Mouse (Mus musculus) embryonic facial prominence, embryonic 11.5 days (tissue): ENCODE measurements at regions not wholly inside any gene's neighbourhood (a gene's known extent, or its start where the extent isn't known, plus 50 kb on each side); places are given as distances from the start of the nearest gene placed in this dataset.
"Not testable (repeated sequence)": the region's sequence is repeated elsewhere in the genome, so short reads cannot be mapped to it uniquely, and the experiment has no call there.

Experiments
- ATAC-seq: fragments of 200-750 bp; cut with Nextera tagmentation; replicated peaks from 2 replicates; pipeline ENCODE4 v1.8.0; 2017; ENCODE audit warnings: low read depth; ENCODE audit not compliant: insufficient number of reproducible peaks, low FRiP score, low TSS enrichment
- DNase-seq: peaks from one replicate; pipeline ENCODE4 v3.0.0-alpha.2; 2015; ENCODE audit warnings: low spot score
- H3K27ac ChIP-seq: fragments of 300-500 bp; sonication (generic); replicated peaks from 2 replicates; pipeline ENCODE4 v1.5.1; 2014; ENCODE audit warnings: mild to moderate bottlenecking, low read depth, low read length, control low read depth
- H3K27me3 ChIP-seq: fragments of 300-500 bp; sonication (generic); 2 replicates; pipeline ENCODE4 v1.6.1; 2014; ENCODE audit warnings: mild to moderate bottlenecking, low read length, moderate library complexity, mixed read lengths; ENCODE audit not compliant: control insufficient read depth, insufficient read depth
- H3K36me3 ChIP-seq: fragments of 300-500 bp; sonication (generic); replicated peaks from 2 replicates; pipeline ENCODE4 v1.6.1; 2014; ENCODE audit warnings: low read depth, mild to moderate bottlenecking, low read length, moderate library complexity, mixed read lengths; ENCODE audit not compliant: control insufficient read depth, insufficient read depth
- H3K4me1 ChIP-seq: fragments of 300-500 bp; sonication (generic); 2 replicates; pipeline ENCODE4 v1.6.1; 2014; ENCODE audit warnings: low read length, mixed read lengths; ENCODE audit not compliant: control insufficient read depth, insufficient read depth
- H3K4me2 ChIP-seq: fragments of 300-500 bp; sonication (generic); 2 replicates; pipeline ENCODE4 v1.6.1; 2014; ENCODE audit warnings: low read depth, mild to moderate bottlenecking, control low read depth, low read length, moderate library complexity
- H3K4me3 ChIP-seq: fragments of 300-500 bp; sonication (generic); 2 replicates; pipeline ENCODE4 v1.5.1; 2014; ENCODE audit warnings: low read depth, low read length, control low read depth
- H3K9ac ChIP-seq: fragments of 300-500 bp; sonication (generic); replicated peaks from 2 replicates; pipeline ENCODE4 v1.6.1; 2014; ENCODE audit warnings: mild to moderate bottlenecking, control low read depth, low read length
- H3K9me3 ChIP-seq: fragments of 300-500 bp; sonication (generic); replicated peaks from 2 replicates; pipeline ENCODE4 v1.6.1; 2016; ENCODE audit warnings: mild to moderate bottlenecking, low read length, inconsistent platforms, mixed read lengths; ENCODE audit not compliant: control insufficient read depth
- WGBS: fragments of 180-500 bp; shearing (Covaris S2); extraction: QIAGEN DNeasy Blood & Tissue Kit; methylation state at CpG from one replicate; pipeline ENCODE4 v1.1.7; 2014; 5-methylcytosine and 5-hydroxymethylcytosine counted together

DNA sequence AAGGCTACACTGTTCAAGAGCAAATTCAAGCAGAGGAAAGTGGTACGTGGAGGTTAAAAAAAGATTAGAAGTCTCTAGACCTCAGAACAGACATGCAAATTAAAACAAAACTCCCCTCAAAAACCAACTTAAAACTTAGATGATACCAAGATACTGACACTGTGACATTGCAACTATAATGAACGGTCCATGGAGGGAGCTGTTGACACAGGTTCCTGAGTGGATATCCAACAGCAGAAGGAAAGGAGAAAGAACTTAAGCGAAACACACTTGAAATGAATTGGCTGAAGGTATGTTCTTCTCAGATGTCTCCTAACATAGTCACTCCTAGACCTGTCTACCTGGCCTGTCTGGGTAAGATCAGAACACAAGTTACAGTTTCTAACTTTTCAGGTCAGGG is 888.9 kb upstream of the Mms22l start:
- Histone ChIP-seq H3K36me3 (no peaks in the 10 kb centered on the region), H3K27ac (no peak overlapping the region), H3K27me3 (no peaks in the 10 kb centered on the region), H3K9ac (no peak overlapping the region), H3K4me1 (no peaks in the 10 kb centered on the region), H3K4me3 (no peak overlapping the region), H3K9me3 (no peaks in the 10 kb centered on the region), H3K4me2 (no peak overlapping the region)
- DNase-seq = no peak
- ATAC-seq = no peak
- 55% methylated on average over 3 of the region's 3 CpGs for WGBS

GRCm38 (mm10) chr4:23621208-23621607 is 875.0 kb upstream of the Mms22l start:
- ATAC-seq = no peak

GRCm38 (mm10) chr4:23622231-23622630 is 874.0 kb upstream of the Mms22l start:
- no peaks in the 10 kb centered on the region for H3K4me1 ChIP-seq
- no peaks in the 10 kb centered on the region for H3K36me3 ChIP-seq
- H3K4me2 ChIP-seq = no peak overlapping the region
- H3K9me3 ChIP-seq = no peaks in the 10 kb centered on the region
- H3K4me3 ChIP-seq = no peak overlapping the region
- no peak overlapping the region for H3K27ac ChIP-seq
- no peak overlapping the region for H3K9ac ChIP-seq
- DNase-seq = no peak
- no peaks in the 10 kb centered on the region for H3K27me3 ChIP-seq
- no peak for ATAC-seq

More at GRCm38 (mm10) chr4:23621208-23621607, 875.0 kb upstream of the Mms22l start:
- Histone ChIP-seq H3K4me3 (no peak overlapping the region), H3K9me3 (no peaks in the 10 kb centered on the region), H3K4me1 (no peaks in the 10 kb centered on the region), H3K36me3 (no peaks in the 10 kb centered on the region), H3K9ac (no peak overlapping the region), H3K27me3 (no peaks in the 10 kb centered on the region), H3K4me2 (no peak overlapping the region), H3K27ac (no peak overlapping the region)
- DNase-seq = no peak

DNA sequence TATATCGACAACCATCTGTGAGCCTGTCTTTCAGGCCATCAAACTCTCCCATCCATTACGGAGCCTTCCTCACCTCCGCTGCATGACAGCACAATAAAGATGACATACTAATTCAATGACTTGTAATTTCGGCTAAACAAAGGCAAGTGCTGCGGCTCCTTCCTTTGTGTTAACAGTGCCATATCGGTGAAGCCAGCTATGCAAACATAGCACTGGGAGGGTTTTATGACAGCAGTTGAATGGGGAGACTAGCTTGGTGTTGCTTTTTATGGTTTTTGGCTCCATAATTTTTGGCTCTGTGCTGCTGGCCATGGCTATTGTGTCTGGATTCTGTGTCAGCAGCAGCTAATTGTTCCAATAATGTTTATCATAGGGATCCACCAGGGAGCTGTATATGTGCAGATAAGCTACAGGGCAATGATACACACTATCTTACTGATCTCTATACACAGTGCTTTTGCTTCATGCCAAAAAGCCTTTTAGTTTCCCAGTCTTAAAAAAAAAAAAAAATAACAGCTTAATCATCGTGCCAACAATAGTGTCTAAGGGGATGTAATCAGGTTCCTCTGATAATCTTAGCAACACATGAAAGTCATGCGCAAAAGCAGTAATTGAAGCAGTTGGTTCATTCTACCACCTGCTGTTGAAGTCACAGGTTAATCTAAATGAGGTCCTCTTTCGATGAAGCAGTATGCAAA is 859.9 kb upstream of the Mms22l start:
- H3K9ac ChIP-seq = no peak overlapping the region
- DNase-seq (no peak), ATAC-seq (no peak)
- H3K4me1 ChIP-seq = no peaks in the 10 kb centered on the region
- no peak overlapping the region for H3K4me3 ChIP-seq
- H3K27me3 ChIP-seq = no peaks in the 10 kb centered on the region
- no peak overlapping the region for H3K27ac ChIP-seq
- H3K36me3 ChIP-seq = no peaks in the 10 kb centered on the region
- no peaks in the 10 kb centered on the region for H3K9me3 ChIP-seq
- 81% methylated on average over 9 of the region's 9 CpGs for WGBS
- no peak overlapping the region for H3K4me2 ChIP-seq

DNA sequence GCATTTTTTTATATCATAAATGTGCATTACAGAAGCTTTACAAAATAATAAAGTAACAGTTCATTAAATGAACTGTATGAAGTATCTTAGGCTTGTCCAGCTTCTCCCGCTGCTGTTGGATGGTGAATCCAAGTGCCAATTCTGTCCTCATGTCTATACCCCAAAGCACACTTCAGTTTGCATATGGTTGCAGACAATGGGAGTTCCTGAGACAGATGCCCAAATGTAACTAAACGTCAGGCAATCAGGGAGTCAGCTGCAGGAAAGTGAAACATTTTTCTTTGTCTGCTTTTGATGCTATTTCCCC is 859.4 kb upstream of the Mms22l start:
- ATAC-seq = no peak
- no peak overlapping the region for H3K27ac ChIP-seq
- no peak overlapping the region for H3K4me2 ChIP-seq
- no peaks in the 10 kb centered on the region for H3K9me3 ChIP-seq
- 61% methylated on average over 2 of the region's 2 CpGs for WGBS
- H3K9ac ChIP-seq = no peak overlapping the region
- H3K27me3 ChIP-seq = no peaks in the 10 kb centered on the region
- DNase-seq = no peak
- H3K4me3 ChIP-seq = no peak overlapping the region
- H3K4me1 ChIP-seq = no peaks in the 10 kb centered on the region
- no peaks in the 10 kb centered on the region for H3K36me3 ChIP-seq

DNA sequence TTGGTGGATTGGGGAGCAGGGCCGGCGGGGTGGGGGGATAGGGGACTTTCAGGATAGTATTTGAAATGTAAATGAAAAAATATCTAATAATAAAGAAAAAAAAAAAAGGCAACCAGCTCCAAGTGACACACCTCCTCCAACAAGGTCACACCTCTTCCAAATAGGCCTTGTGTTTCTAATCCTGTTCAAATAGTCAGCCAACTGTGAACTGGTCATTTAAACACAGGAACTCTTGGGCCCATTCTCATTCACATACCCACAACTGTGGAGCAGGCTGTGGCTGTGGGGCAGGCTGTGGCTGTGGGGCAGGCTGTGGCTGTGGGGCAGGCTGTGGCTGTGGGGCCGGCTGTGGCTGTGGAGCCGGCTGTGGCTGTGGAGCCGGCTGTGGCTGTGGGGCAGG is 839.6 kb upstream of the Mms22l start:
- not testable (repeated sequence) for H3K36me3 ChIP-seq

DNA sequence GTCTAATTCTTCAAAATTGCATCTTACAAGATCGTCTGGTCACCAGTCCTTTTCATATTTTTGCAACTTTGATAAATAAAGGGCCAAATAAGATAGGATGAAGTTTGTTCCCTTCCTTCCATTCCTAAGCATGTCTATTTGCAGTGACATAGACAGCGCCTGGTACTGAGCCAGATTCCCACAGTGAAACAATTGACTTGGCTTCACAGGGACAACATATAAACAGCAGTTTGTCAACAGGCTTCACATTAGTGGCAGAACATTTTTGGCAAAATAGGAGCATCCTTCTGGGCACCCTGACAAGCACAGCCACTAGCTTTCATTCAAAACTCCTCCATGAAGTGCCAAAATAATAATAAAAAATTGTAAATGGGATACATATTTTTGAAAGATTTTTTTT is 827.4 kb upstream of the Mms22l start:
- ATAC-seq = no peak
- no peak overlapping the region for H3K9ac ChIP-seq
- 87% methylated on average over 2 of the region's 2 CpGs for WGBS

More for the DNA sequence above, 839.6 kb upstream of the Mms22l start:
- not testable (repeated sequence) for H3K9ac ChIP-seq, H3K27ac ChIP-seq, H3K4me3 ChIP-seq, H3K9me3 ChIP-seq, H3K4me2 ChIP-seq, ATAC-seq, DNase-seq, H3K27me3 ChIP-seq, H3K4me1 ChIP-seq
- WGBS = 85% methylated on average over 5 of the region's 5 CpGs

GRCm38 (mm10) chr4:23703626-23704025 is 792.6 kb upstream of the Mms22l start:
- Histone ChIP-seq H3K27ac (no peak overlapping the region), H3K4me1 (no peaks in the 10 kb centered on the region), H3K27me3 (no peaks in the 10 kb centered on the region), H3K4me2 (no peak overlapping the region), H3K36me3 (no peaks in the 10 kb centered on the region), H3K9ac (no peak overlapping the region), H3K9me3 (no peaks in the 10 kb centered on the region), H3K4me3 (no peak overlapping the region)
- ATAC-seq (no peak), DNase-seq (no peak)

More for the DNA sequence above, 827.4 kb upstream of the Mms22l start:
- Histone ChIP-seq H3K27me3 (no peaks in the 10 kb centered on the region), H3K4me1 (no peaks in the 10 kb centered on the region), H3K36me3 (no peaks in the 10 kb centered on the region), H3K4me2 (no peak overlapping the region), H3K4me3 (no peak overlapping the region), H3K27ac (no peak overlapping the region), H3K9me3 (no peaks in the 10 kb centered on the region)
- DNase-seq = no peak
